Mouse (Mus musculus) heart, embryonic 14.5 days (tissue): ENCODE measurements around the gene Pnpla2. TPM values are rescaled to one million over a fixed set of nuclear protein-coding genes. Genes with fewer than 3 reads are reported as not detected.
A peak's percentile ranks its signal among the peaks of the same experiment; 100 is the strongest.

Experiments used
- ATAC-seq: fragments of 200-750 bp; cut with Nextera tagmentation; 2 replicates; pipeline ENCODE4 v1.8.0; 2017; ENCODE audit warnings: low read depth, moderate TSS enrichment; ENCODE audit not compliant: insufficient number of reproducible peaks, insufficient read depth, low FRiP score
- H3K27ac ChIP-seq, 2 experiments: fragments of 200-500 bp in 1 of 2; fragments of 300-500 bp in 1 of 2; sonication (generic) in 1 of 2; replicated peaks in 1 of 2; 2 replicates each; pipeline ENCODE4 v1.5.1; 2012 to 2014; ENCODE audit warnings: low read depth in 2 of 2, low read length in 2 of 2, control low read depth in 1 of 2, mild to moderate bottlenecking in 1 of 2, mixed read lengths in 1 of 2; ENCODE audit not compliant: control insufficient read depth in 1 of 2, insufficient read depth in 1 of 2
- H3K27me3 ChIP-seq: fragments of 300-500 bp; sonication (generic); 2 replicates; pipeline ENCODE4 v1.6.1; 2014; ENCODE audit warnings: mild to moderate bottlenecking, low read length, control low read depth; ENCODE audit not compliant: control insufficient read depth, insufficient read depth
- H3K36me3 ChIP-seq: fragments of 300-500 bp; sonication (generic); 2 replicates; pipeline ENCODE4 v1.6.1; 2014; ENCODE audit warnings: mild to moderate bottlenecking, control low read depth, low read length, mixed read lengths; ENCODE audit not compliant: control insufficient read depth, insufficient read depth
- H3K4me1 ChIP-seq, 2 experiments: fragments of 200-500 bp in 1 of 2; fragments of 300-500 bp in 1 of 2; sonication (generic) in 1 of 2; 2 replicates each; pipeline ENCODE4 v1.6.1; 2012 to 2014; ENCODE audit warnings: low read length in 2 of 2, control low read depth in 1 of 2, mixed read lengths in 1 of 2; ENCODE audit not compliant: control insufficient read depth in 2 of 2, insufficient read depth in 2 of 2
- H3K4me2 ChIP-seq: fragments of 300-500 bp; sonication (generic); 2 replicates; pipeline ENCODE4 v1.6.1; 2014; ENCODE audit warnings: mild to moderate bottlenecking, low read length
- H3K4me3 ChIP-seq, 2 experiments: fragments of 200-500 bp in 1 of 2; fragments of 300-500 bp in 1 of 2; sonication (generic) in 1 of 2; 2 replicates each; pipeline ENCODE4 v1.5.1; 2012 to 2014; ENCODE audit warnings: low read length in 2 of 2, mild to moderate bottlenecking in 2 of 2, control low read depth in 1 of 2, low read depth in 1 of 2, moderate library complexity in 1 of 2; ENCODE audit not compliant: control insufficient read depth in 1 of 2, insufficient read depth in 1 of 2
- H3K9ac ChIP-seq: fragments of 300-500 bp; sonication (generic); 2 replicates; pipeline ENCODE4 v1.6.1; 2014; ENCODE audit warnings: mild to moderate bottlenecking, low read length
- H3K9me3 ChIP-seq: fragments of 300-500 bp; sonication (generic); 2 replicates; pipeline ENCODE4 v1.6.1; 2016; ENCODE audit warnings: low read length, control low read depth; ENCODE audit not compliant: control insufficient read depth
- WGBS: fragments of 180-500 bp; shearing (Covaris S2); extraction: QIAGEN DNeasy Blood & Tissue Kit; methylation state at CpG from one replicate; pipeline ENCODE4 v1.1.7; 2014; 5-methylcytosine and 5-hydroxymethylcytosine counted together
- polyA plus RNA-seq: library from polyadenylated mRNA; unstranded; fragments of >200 nt; fragmentation: Nextera tagmentation; extraction: Ambion mirVana; gene quantifications from 2 replicates; pipeline ENCODE4 v1.2.1, GENCODE M21; 2014

Pnpla2 gene
- polyA plus RNA-seq, 1 experiment from 2014 or later, result 49.0 TPM

GRCm38 (mm10) chr7:141413809-141414584 lies 41.0 kb upstream of the Pnpla2 start, which contains the start of gene Gatd1:
Gene Gatd1 (minus strand): TSS chr7:141414136.
- peak within 1 kb of the TSS; percentile 93 for H3K9ac ChIP-seq
- H3K4me3 ChIP-seq, result peak within 1 kb of the TSS; percentile 82 to 86
- H3K27me3 ChIP-seq, result no peaks in the 10 kb centered on the region
- peaks cover 28% of the 10 kb centered on the region for H3K36me3 ChIP-seq
- H3K4me1 ChIP-seq, result peaks cover under 1 to 9% of the 10 kb centered on the region in 2 experiments; a peak in 3 of 4 replicates
- peak within 1 kb of the TSS; percentile 80 to 81 for H3K27ac ChIP-seq
- ATAC-seq, result peak; percentile 93
- H3K4me2 ChIP-seq, result peak within 1 kb of the TSS; percentile 94
- whole genome bisulfite sequencing, result under 1% methylated on average over 49 of the region's 56 CpGs
- no peaks in the 10 kb centered on the region for H3K9me3 ChIP-seq

- H3K4me1 ChIP-seq, result peaks cover 0 to 6% of the 10 kb centered on the region in 2 experiments; a peak in 2 of 4 replicates
These were observed 38.7 kb upstream of the Pnpla2 start for GRCm38 (mm10) chr7:141416144-141416841.

GRCm38 (mm10) chr7:141417731-141418681 lies 37.0 kb upstream of the Pnpla2 start:
- no peaks in the 10 kb centered on the region for H3K36me3 ChIP-seq
- no peak for ATAC-seq
- H3K4me1 ChIP-seq, result peaks cover 0 to 3% of the 10 kb centered on the region in 2 experiments; a peak in 2 of 4 replicates
- H3K9me3 ChIP-seq, result no peaks in the 10 kb centered on the region
- no peak overlapping the region for H3K4me3 ChIP-seq
- no peak overlapping the region for H3K4me2 ChIP-seq
- no peak overlapping the region for H3K27ac ChIP-seq
- H3K9ac ChIP-seq, result no peak overlapping the region
- 63% methylated on average over 8 of the region's 8 CpGs for WGBS
- H3K27me3 ChIP-seq, result no peaks in the 10 kb centered on the region

More at GRCm38 (mm10) chr7:141416144-141416841, 38.7 kb upstream of the Pnpla2 start:
- H3K27ac ChIP-seq, result no peak overlapping the region
- no peak overlapping the region for H3K9ac ChIP-seq
- peaks cover 5% of the 10 kb centered on the region for H3K36me3 ChIP-seq
- H3K4me3 ChIP-seq, result no peak overlapping the region
- no peaks in the 10 kb centered on the region for H3K27me3 ChIP-seq
- no peak for ATAC-seq
- WGBS, result 81% methylated on average over 6 of the region's 6 CpGs
- no peaks in the 10 kb centered on the region for H3K9me3 ChIP-seq
- no peak overlapping the region for H3K4me2 ChIP-seq

GRCm38 (mm10) chr7:141418970-141419369 lies 36.0 kb upstream of the Pnpla2 start:
- WGBS, result 58% methylated on average over 7 of the region's 7 CpGs
- H3K9me3 ChIP-seq, result no peaks in the 10 kb centered on the region

GRCm38 (mm10) chr7:141420030-141420702 lies 34.8 kb upstream of the Pnpla2 start:
- Histone ChIP-seq H3K9ac (no peak overlapping the region), H3K27me3 (no peaks in the 10 kb centered on the region), H3K36me3 (no peaks in the 10 kb centered on the region), H3K4me1 (no peaks in the 10 kb centered on the region), H3K4me2 (no peak overlapping the region), H3K4me3 (no peak overlapping the region), H3K27ac (no peak overlapping the region), H3K9me3 (no peaks in the 10 kb centered on the region)
- ATAC-seq, result no peak
- WGBS, result 72% methylated on average over 9 of the region's 9 CpGs

More at GRCm38 (mm10) chr7:141418970-141419369, 36.0 kb upstream of the Pnpla2 start:
- H3K4me3 ChIP-seq, result no peak overlapping the region
- H3K27me3 ChIP-seq, result no peaks in the 10 kb centered on the region
- H3K4me1 ChIP-seq, result no peaks in the 10 kb centered on the region; a peak in 1 of 4 replicates
- no peaks in the 10 kb centered on the region for H3K36me3 ChIP-seq
- H3K9ac ChIP-seq, result no peak overlapping the region
- ATAC-seq, result no peak
- no peak overlapping the region for H3K27ac ChIP-seq
- no peak overlapping the region for H3K4me2 ChIP-seq

GRCm38 (mm10) chr7:141423811-141424210 lies 31.2 kb upstream of the Pnpla2 start:
- Histone ChIP-seq H3K27me3 (no peaks in the 10 kb centered on the region), H3K9me3 (no peaks in the 10 kb centered on the region), H3K9ac (no peak overlapping the region), H3K36me3 (no peaks in the 10 kb centered on the region), H3K4me2 (no peak overlapping the region), H3K4me3 (no peak overlapping the region), H3K27ac (no peak overlapping the region), H3K4me1 (peaks cover 4 to 5% of the 10 kb centered on the region in 2 experiments)
- ATAC-seq, result no peak
- WGBS, result 65% methylated on average over 4 of the region's 4 CpGs
